Mouse (Mus musculus) megakaryocyte, embryonic 14.5 days (primary cell): Measurements from ENCODE around the gene Chd2. TPM values are rescaled to one million over a fixed set of nuclear protein-coding genes. Genes with fewer than 3 reads are reported as not detected.

ENCODE experiments used
- H3K27me3 ChIP-seq: replicated peaks from 2 replicates; pipeline ENCODE3; 2012; ENCODE audit warnings: inconsistent platforms
- H3K36me3 ChIP-seq: replicated peaks from 2 replicates; pipeline ENCODE3; 2012; ENCODE audit warnings: low read length, inconsistent platforms, mixed read lengths
- H3K4me1 ChIP-seq: 2 replicates; pipeline ENCODE4 v1.6.1; 2012; ENCODE audit warnings: inconsistent platforms
- H3K4me3 ChIP-seq: replicated peaks from 2 replicates; pipeline ENCODE3; 2012; ENCODE audit warnings: moderate library complexity, mild to moderate bottlenecking, inconsistent platforms
- H3K9me3 ChIP-seq: 2 replicates; pipeline ENCODE4 v1.6.1; 2012; ENCODE audit warnings: inconsistent platforms
- FLI1 ChIP-seq: IDR thresholded peaks from 2 replicates; pipeline ENCODE4 v1.6.1; 2012; ENCODE audit warnings: low read length, inconsistent platforms, mixed read lengths
- GATA1 ChIP-seq: IDR thresholded peaks from 3 replicates; pipeline ENCODE4 v1.6.1; 2012; ENCODE audit warnings: mixed read lengths, low read length, inconsistent platforms, borderline replicate concordance
- polyA plus RNA-seq: library from polyadenylated mRNA; stranded (reverse); fragments of >175 nt; gene quantifications from 2 replicates; pipeline ENCODE4 v1.2.3, GENCODE M21; 2012; ENCODE audit warnings: low replicate concordance; ENCODE audit not compliant: insufficient read depth

Gene Chd2
- 3.1 and 38.7 TPM in 2 replicates for polyA plus RNA-seq

DNA sequence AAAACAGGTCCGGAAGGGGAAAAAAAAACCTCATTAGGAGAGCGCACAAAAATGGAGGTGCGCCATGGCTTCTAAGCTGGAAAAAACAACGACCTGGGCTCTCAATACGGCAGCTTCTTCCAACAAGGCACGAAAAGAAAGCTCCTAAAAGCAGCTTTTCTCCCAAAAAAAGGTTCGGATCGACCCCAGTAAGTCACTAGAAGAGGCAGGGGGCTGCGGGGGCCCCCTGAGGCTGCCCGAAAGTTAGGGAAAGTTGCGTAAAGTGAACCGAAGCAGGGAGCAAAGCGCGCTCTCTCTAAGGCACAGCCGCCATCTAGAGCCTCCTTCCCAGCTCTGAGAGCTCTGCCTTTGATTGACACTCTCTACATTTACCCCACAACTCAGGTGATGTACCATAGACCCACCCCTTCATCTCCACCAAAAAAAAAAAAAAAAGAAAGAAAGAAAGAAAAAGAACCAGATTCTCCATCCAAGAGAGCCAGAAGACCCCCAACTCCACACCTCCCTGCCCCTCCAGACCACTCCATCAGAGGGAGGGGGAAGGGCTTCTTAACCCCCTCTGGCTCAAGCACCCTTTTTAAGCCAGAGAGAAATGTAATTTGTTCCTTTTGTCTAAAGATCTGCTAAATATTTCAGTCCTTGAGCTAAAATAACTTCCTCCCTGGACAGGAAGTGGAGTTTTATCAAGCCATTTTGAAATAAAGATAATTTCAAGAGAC is at the start of gene Chd2:
Chd2 (minus strand) TSS at position 419 of the 719 bp plus-strand sequence.
- Histone ChIP-seq H3K4me1 (peaks cover 15% of the 10 kb centered on the region), H3K4me3 (peak within 1 kb of the TSS; percentile 93), H3K36me3 (peaks cover 59% of the 10 kb centered on the region), H3K27me3 (no peaks in the 10 kb centered on the region), H3K9me3 (no peaks in the 10 kb centered on the region)
- TF ChIP-seq GATA1 (no peak), FLI1 (no peak)

DNA sequence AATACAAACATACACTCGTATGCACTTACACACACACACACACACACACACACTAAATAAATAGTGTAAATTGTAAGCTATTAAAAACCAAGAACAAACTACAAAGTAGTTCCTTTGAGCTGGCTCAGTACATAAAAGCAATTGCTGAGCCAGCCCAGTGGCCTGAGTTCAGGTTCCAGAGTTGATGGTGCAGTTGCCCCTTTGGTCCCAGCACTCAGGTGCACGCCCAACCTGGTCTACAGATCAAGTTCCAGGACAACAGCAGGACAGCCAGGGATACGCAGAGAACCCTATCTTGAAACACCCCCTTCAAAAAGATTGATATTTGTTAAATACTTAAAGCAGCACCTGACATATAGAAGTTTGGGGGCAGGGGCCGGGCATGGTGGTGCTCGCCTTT is 49.1 kb upstream of the Chd2 start:
- no peak for TF ChIP-seq GATA1
- TF ChIP-seq FLI1, result no peak
- peaks cover 31% of the 10 kb centered on the region for H3K4me1 ChIP-seq
- H3K36me3 ChIP-seq, result peaks cover 3% of the 10 kb centered on the region
- H3K27me3 ChIP-seq, result no peaks in the 10 kb centered on the region
- no peak overlapping the region for H3K4me3 ChIP-seq
- H3K9me3 ChIP-seq, result 0 out of 2 replicates have a peak, but pooled peaks cover 5% of the 10 kb centered on the region

DNA sequence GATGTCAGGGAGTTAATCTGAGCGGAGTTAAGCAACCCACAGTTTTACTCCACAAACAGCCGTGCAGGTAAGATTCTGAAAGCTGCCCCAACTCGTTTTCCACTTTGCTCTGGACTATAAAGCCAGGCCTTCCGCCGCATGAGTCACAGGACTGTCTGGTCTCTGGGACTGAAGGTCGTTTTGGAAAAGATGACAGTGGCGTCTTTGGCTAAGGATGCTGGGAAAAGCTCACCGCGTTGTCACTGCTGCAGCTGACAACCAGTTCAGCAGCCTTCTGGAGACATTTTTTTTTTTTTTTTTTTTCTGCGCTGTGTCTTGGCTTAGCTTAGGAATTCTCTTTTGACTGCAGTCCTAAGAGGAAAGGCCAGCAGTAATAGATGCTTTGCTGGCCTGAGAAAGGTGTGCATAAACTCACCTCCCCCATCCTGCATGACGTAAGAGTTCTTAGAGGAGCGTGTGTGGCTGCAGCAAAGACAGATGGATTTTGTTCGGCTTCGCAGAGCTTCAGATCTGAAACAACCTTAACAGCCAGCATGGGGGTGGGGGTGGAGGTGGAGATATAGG is 47.7 kb upstream of the Chd2 start:
- Histone ChIP-seq H3K4me1 (peaks cover 35% of the 10 kb centered on the region), H3K27me3 (no peaks in the 10 kb centered on the region), H3K36me3 (peaks cover 3% of the 10 kb centered on the region), H3K4me3 (no peak overlapping the region), H3K9me3 (0 out of 2 replicates have a peak, but pooled peaks cover 5% of the 10 kb centered on the region)
- no peak for TF ChIP-seq FLI1

DNA sequence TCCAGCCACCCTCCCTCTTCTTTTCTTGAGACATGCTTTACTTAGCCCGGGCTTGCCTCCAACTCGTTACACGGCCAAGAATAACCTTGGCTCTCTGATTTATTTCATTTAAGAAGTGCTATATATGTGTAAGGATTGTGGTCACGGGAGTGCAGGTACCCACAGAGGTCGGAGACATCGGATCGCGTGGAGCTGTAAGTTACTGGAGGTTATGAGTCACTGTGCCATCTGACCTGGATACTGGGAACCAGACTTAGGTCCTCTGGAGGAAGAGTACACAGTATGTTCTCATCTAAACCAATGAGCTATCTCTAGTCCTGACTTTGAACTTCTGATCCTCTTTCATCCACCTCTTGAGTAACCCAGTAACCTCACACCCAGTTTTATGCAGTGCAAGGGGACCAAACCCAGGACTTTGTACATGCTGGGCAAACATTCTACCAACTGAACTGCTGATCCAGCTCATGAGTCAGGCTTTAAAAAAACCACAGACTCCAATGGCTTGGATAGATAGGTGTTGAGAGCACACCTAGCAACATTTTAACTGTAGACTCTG is 46.8 kb upstream of the Chd2 start:
- peaks cover 3% of the 10 kb centered on the region for H3K36me3 ChIP-seq
- H3K4me1 ChIP-seq, result peaks cover 36% of the 10 kb centered on the region
- H3K9me3 ChIP-seq, result 0 out of 2 replicates have a peak, but pooled peaks cover 5% of the 10 kb centered on the region
- TF ChIP-seq FLI1 (no peak), GATA1 (no peak)
- no peaks in the 10 kb centered on the region for H3K27me3 ChIP-seq
- no peak overlapping the region for H3K4me3 ChIP-seq

DNA sequence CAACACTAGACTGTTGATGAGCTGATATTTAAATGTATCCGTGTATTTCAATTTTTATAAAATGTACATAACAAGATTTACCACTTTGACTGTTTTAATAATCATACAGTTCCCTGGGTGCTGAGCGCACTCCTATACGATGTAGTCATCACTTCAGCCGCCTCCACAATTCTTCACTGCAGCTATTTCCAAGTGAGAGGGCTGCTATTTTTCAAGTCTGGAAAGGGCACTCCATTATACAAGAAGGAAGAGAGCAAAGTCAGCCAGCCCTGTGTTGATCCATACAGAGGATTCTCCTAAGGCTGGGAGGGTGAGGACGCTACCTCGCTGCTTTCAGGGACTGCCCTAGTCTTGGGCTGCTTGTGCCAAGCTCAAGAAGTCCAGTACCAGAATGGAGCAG is 45.1 kb upstream of the Chd2 start:
- Histone ChIP-seq H3K4me1 (peaks cover 38% of the 10 kb centered on the region), H3K27me3 (no peaks in the 10 kb centered on the region), H3K4me3 (no peak overlapping the region), H3K9me3 (0 out of 2 replicates have a peak, but pooled peaks cover under 1% of the 10 kb centered on the region), H3K36me3 (no peaks in the 10 kb centered on the region)
- TF ChIP-seq GATA1 (no peak), FLI1 (no peak)

DNA sequence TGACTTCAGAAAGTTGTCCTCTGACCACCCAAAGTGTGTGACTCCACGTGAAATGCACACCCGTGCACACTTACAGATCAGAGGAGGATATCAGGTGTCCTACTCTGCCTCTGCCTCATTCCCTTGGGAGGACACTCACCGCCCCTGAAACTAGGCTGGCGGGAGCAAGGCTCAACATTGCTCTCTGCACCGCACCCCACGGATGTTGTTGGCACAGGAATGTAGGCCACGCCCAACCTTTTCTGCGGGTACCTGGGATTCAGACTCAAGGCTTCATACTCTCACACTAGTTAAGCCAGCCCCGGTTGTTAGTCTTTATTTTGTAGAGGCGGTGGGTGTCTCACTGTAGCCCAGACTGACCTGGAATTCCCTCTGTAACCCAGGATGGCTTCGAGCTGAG is 44.6 kb upstream of the Chd2 start:
- no peaks in the 10 kb centered on the region for H3K36me3 ChIP-seq
- H3K9me3 ChIP-seq, result no peaks in the 10 kb centered on the region
- peaks cover 38% of the 10 kb centered on the region for H3K4me1 ChIP-seq
- no peak overlapping the region for H3K4me3 ChIP-seq
- no peak for TF ChIP-seq GATA1
- no peak for TF ChIP-seq FLI1
- H3K27me3 ChIP-seq, result no peaks in the 10 kb centered on the region

DNA sequence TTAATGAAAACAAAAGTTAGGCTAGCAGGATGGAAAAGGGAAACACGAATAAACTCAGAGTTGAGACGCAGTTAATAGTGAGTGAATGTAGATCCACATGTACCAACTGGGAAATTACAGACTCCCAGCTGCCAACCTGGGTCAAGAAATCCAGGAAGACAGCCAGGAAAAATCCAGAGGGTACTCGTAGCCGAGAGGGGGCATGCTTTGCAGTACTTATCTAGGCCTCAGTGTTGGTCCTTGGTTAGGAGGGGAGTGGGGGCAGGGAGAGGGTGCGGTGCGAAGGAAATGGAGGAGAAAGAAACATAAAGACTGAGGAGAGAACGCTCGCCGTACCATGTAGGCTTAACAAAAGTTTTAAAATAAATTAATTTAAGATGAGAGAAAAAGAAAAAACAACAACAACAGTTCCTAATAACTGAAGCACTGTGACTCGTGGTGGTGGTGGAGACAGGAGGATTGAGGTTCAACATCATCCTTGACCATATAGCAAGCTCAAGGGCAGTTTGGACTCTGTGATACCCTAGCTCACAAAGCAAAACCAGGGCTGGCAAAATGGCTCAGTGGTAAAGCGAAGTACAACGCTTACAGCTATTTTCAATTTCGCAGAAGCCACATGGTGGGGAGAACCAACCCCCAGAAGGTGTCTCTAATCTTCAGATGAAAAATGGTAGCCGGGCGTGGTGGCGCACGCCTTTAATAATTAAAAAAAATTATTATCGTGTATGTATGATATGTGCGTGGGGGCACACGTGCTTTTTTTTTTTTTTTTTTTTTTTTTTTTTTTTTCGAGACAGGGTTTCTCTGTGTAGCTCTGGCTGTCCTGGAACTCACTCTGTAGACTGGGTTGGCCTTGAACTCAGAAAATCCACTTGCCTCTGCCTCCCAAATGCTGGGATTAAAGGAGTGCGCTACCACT is 43.7 kb upstream of the Chd2 start:
- H3K4me3 ChIP-seq, result no peak overlapping the region
- TF ChIP-seq FLI1 (no peak), GATA1 (no peak)
- no peaks in the 10 kb centered on the region for H3K36me3 ChIP-seq
- H3K4me1 ChIP-seq, result peaks cover 38% of the 10 kb centered on the region
- no peaks in the 10 kb centered on the region for H3K27me3 ChIP-seq
- no peaks in the 10 kb centered on the region for H3K9me3 ChIP-seq

DNA sequence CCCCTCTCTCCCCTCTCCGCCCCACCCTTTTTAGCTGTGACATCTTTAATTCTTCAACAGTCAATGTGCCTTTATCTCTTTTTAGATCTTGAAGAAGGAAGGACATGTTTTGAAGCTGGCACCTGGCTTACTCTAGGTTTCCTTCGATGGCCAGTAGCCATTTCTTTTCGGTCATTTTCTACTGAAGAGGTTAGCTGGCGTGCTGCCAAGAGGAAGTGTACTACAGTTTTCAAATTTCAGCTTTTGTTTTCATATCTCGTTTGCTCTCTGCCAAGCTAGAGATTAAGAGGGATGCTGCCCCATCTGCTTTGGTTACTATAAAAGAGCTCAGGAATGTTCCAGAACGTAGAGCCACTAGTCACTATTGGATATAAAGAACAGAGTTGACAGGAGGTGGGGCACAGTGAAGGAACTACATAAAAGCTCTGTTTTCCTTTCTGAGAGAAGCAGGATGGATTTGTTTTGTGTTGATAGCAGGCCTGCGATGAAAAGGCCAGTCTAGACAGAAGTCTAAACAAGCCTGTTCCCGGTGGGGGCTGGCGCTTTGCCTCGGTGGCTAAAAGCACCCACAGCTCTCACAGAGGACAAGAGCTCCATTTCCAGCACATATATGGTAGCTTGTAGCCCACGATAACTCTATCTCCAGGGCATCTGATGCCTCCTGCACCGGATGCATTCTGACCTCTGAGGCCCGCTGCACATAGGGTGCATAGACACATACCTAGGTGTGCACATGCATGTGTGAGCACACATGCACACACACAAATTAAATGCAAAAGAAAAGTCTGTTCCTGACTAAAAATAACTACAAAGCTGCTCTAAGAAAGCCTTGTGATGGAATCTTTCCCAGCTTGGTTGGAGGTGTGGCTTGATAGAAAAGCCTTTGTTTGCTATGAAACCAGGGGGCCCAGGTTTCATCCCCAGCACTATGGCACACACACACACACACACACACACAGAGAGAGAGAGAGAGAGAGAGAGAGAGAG is 42.7 kb upstream of the Chd2 start:
- TF ChIP-seq GATA1 (no peak), FLI1 (no peak)
- Histone ChIP-seq H3K27me3 (no peaks in the 10 kb centered on the region), H3K4me1 (peaks cover 35% of the 10 kb centered on the region), H3K36me3 (no peaks in the 10 kb centered on the region), H3K4me3 (peak overlapping the region; percentile 75), H3K9me3 (no peaks in the 10 kb centered on the region)

DNA sequence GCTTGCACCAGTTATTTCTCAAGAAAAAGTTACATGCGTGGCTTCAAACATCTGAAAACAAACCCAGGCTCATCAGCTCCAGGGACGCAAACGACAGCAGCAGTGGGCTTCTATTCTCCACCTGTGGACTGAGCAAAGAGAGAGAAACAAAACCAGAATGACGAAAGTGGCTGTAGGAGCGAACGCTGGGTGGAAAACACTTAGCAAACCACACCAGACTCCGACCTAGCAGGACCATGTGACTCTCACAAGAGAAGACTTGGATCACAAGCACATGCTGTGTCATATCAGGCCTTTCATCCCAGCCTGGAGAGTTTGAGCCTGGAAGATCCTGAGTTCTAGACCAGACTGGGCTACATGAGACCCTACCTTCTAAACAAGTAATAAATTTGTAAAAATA is 41.8 kb upstream of the Chd2 start:
- peaks cover 26% of the 10 kb centered on the region for H3K4me1 ChIP-seq
- no peaks in the 10 kb centered on the region for H3K27me3 ChIP-seq
- no peaks in the 10 kb centered on the region for H3K36me3 ChIP-seq
- TF ChIP-seq GATA1, result no peak
- no peak for TF ChIP-seq FLI1
- H3K9me3 ChIP-seq, result no peaks in the 10 kb centered on the region
- no peak overlapping the region for H3K4me3 ChIP-seq
